Mouse (Mus musculus): Measurements from ENCODE around the gene Carns1. TPM values are rescaled to one million over a fixed set of nuclear protein-coding genes. Genes with fewer than 3 reads are reported as not detected.
"Not testable (repeated sequence)": the region's sequence is repeated elsewhere in the genome, so short reads cannot be mapped to it uniquely, and the experiment has no call there.

Gene Carns1
- polyA plus RNA-seq, 1 experiment from 2014 or later: 3.1 TPM

- Histone ChIP-seq H3K9me3 (ENCODE audit: control insufficient read depth, low read length) (no peaks in the 10 kb centered on the region), H3K4me2 (ENCODE audit: low read length) (peak overlapping the region; percentile 91), H3K9ac (ENCODE audit: low read length) (peak overlapping the region; percentile 84), H3K27ac (ENCODE audit: low read depth) (no peak overlapping the region), H3K4me1 (replicated peaks; ENCODE audit: control insufficient read depth, insufficient read depth, low read length) (peaks cover 13% of the 10 kb centered on the region), H3K27me3 (replicated peaks; ENCODE audit: control insufficient read depth, insufficient read depth, low read length) (no peaks in the 10 kb centered on the region), H3K4me3 (ENCODE audit: low read depth, low read length) (peak overlapping the region; percentile 98), H3K36me3 (ENCODE audit: control insufficient read depth, insufficient read depth, low read length) (peaks cover 37% of the 10 kb centered on the region)
- ATAC-seq (replicated peaks; ENCODE audit: low FRiP score, low TSS enrichment, low read depth) (no peak), DNase-seq (ENCODE audit: low spot score) (no peak)
- 52% methylated on average over 6 of the region's 7 CpGs for WGBS
Observed at GRCm38 (mm10) chr19:4126759-4127495, 48.4 kb downstream of the Carns1 start.

GRCm38 (mm10) chr19:4125741-4126696 is 49.3 kb downstream of the Carns1 start, which contains the start of gene Aip:
Aip (minus strand) TSS chr19:4125858.
- no peaks in the 10 kb centered on the region for H3K27me3 ChIP-seq (replicated peaks; ENCODE audit: control insufficient read depth, insufficient read depth, low read length)
- peak within 1 kb of the TSS; percentile 84 for H3K9ac ChIP-seq (ENCODE audit: low read length)
- ATAC-seq (replicated peaks; ENCODE audit: low FRiP score, low TSS enrichment, low read depth) (peak; percentile 93), DNase-seq (ENCODE audit: low spot score) (peak; percentile 96)
- WGBS: 1% methylated on average over 64 of the region's 64 CpGs
- H3K4me1 ChIP-seq (replicated peaks; ENCODE audit: control insufficient read depth, insufficient read depth, low read length): peaks cover 13% of the 10 kb centered on the region
- H3K9me3 ChIP-seq (ENCODE audit: control insufficient read depth, low read length): no peaks in the 10 kb centered on the region
- peak within 1 kb of the TSS; percentile 91 for H3K4me2 ChIP-seq (ENCODE audit: low read length)
- H3K27ac ChIP-seq (ENCODE audit: low read depth): peak within 1 kb of the TSS; percentile 57
- peaks cover 28% of the 10 kb centered on the region for H3K36me3 ChIP-seq (ENCODE audit: control insufficient read depth, insufficient read depth, low read length)
- H3K4me3 ChIP-seq (ENCODE audit: low read depth, low read length): peak within 1 kb of the TSS; percentile 98

- Histone ChIP-seq H3K27ac (ENCODE audit: low read depth) (peak overlapping the region; percentile 7; the same call in 1 of the 2 replicates), H3K4me3 (ENCODE audit: low read depth, low read length) (peak overlapping the region; percentile 98)
- DNase-seq (ENCODE audit: low spot score): not testable (repeated sequence)
Observed at GRCm38 (mm10) chr19:4125268-4125667, 50.0 kb downstream of the Carns1 start.

GRCm38 (mm10) chr19:4124432-4124831 is 50.8 kb downstream of the Carns1 start:
- Histone ChIP-seq H3K27me3 (replicated peaks; ENCODE audit: control insufficient read depth, insufficient read depth, low read length) (no peaks in the 10 kb centered on the region), H3K9ac (ENCODE audit: low read length) (no peak overlapping the region), H3K36me3 (ENCODE audit: control insufficient read depth, insufficient read depth, low read length) (peaks cover 14% of the 10 kb centered on the region), H3K4me2 (ENCODE audit: low read length) (no peak overlapping the region), H3K9me3 (ENCODE audit: control insufficient read depth, low read length) (no peaks in the 10 kb centered on the region), H3K4me1 (replicated peaks; ENCODE audit: control insufficient read depth, insufficient read depth, low read length) (peaks cover 20% of the 10 kb centered on the region), H3K27ac (ENCODE audit: low read depth) (no peak overlapping the region), H3K4me3 (ENCODE audit: low read depth, low read length) (no peak overlapping the region)
- DNase-seq (ENCODE audit: low spot score): no peak
- ATAC-seq (replicated peaks; ENCODE audit: low FRiP score, low TSS enrichment, low read depth): no peak
- 81% methylated on average over 4 of the region's 4 CpGs for WGBS

More at GRCm38 (mm10) chr19:4125268-4125667, 50.0 kb downstream of the Carns1 start:
- not testable (repeated sequence) for H3K9me3 ChIP-seq (ENCODE audit: control insufficient read depth, low read length); H3K27me3 ChIP-seq (replicated peaks; ENCODE audit: control insufficient read depth, insufficient read depth, low read length)
- Histone ChIP-seq H3K4me2 (ENCODE audit: low read length) (peak overlapping the region; percentile 91), H3K36me3 (ENCODE audit: control insufficient read depth, insufficient read depth, low read length) (peaks cover 22% of the 10 kb centered on the region), H3K4me1 (replicated peaks; ENCODE audit: control insufficient read depth, insufficient read depth, low read length) (peaks cover 20% of the 10 kb centered on the region), H3K9ac (ENCODE audit: low read length) (0 out of 2 replicates have a peak overlapping the region, but pooled peaks have one; percentile 25)
- 16% methylated on average over 2 of the region's 4 CpGs for WGBS
- peak; percentile 25 for ATAC-seq (replicated peaks; ENCODE audit: low FRiP score, low TSS enrichment, low read depth)

- WGBS: 82% methylated on average over 7 of the region's 7 CpGs
Observed at GRCm38 (mm10) chr19:4122411-4123370, 52.6 kb downstream of the Carns1 start.

GRCm38 (mm10) chr19:4121896-4122295 is 53.4 kb downstream of the Carns1 start:
- peak overlapping the region; percentile 50 for H3K4me2 ChIP-seq (ENCODE audit: low read length)
- peaks cover 19% of the 10 kb centered on the region for H3K36me3 ChIP-seq (ENCODE audit: control insufficient read depth, insufficient read depth, low read length)
- not testable (repeated sequence) for H3K9me3 ChIP-seq (ENCODE audit: control insufficient read depth, low read length); H3K27ac ChIP-seq (ENCODE audit: low read depth); H3K4me3 ChIP-seq (ENCODE audit: low read depth, low read length); H3K9ac ChIP-seq (ENCODE audit: low read length); H3K27me3 ChIP-seq (replicated peaks; ENCODE audit: control insufficient read depth, insufficient read depth, low read length); DNase-seq (ENCODE audit: low spot score); ATAC-seq (replicated peaks; ENCODE audit: low FRiP score, low TSS enrichment, low read depth)
- peaks cover 17% of the 10 kb centered on the region for H3K4me1 ChIP-seq (replicated peaks; ENCODE audit: control insufficient read depth, insufficient read depth, low read length)
- WGBS: 49% methylated on average over 6 of the region's 6 CpGs

More at GRCm38 (mm10) chr19:4122411-4123370, 52.6 kb downstream of the Carns1 start:
- Histone ChIP-seq H3K9ac (ENCODE audit: low read length) (no peak overlapping the region), H3K36me3 (ENCODE audit: control insufficient read depth, insufficient read depth, low read length) (peaks cover 11% of the 10 kb centered on the region), H3K4me3 (ENCODE audit: low read depth, low read length) (no peak overlapping the region), H3K4me2 (ENCODE audit: low read length) (no peak overlapping the region), H3K27ac (ENCODE audit: low read depth) (no peak overlapping the region), H3K27me3 (replicated peaks; ENCODE audit: control insufficient read depth, insufficient read depth, low read length) (no peaks in the 10 kb centered on the region), H3K4me1 (replicated peaks; ENCODE audit: control insufficient read depth, insufficient read depth, low read length) (peaks cover 20% of the 10 kb centered on the region), H3K9me3 (ENCODE audit: control insufficient read depth, low read length) (no peaks in the 10 kb centered on the region)
- DNase-seq (ENCODE audit: low spot score): no peak
- no peak for ATAC-seq (replicated peaks; ENCODE audit: low FRiP score, low TSS enrichment, low read depth)

GRCm38 (mm10) chr19:4121097-4121805 is 54.0 kb downstream of the Carns1 start:
- DNase-seq (ENCODE audit: low spot score) (peak; percentile 98), ATAC-seq (replicated peaks; ENCODE audit: low FRiP score, low TSS enrichment, low read depth) (peak; percentile 68)
- 2% methylated on average over 38 of the region's 38 CpGs for WGBS
- Histone ChIP-seq H3K4me3 (ENCODE audit: low read depth, low read length) (peak overlapping the region; percentile 48), H3K9me3 (ENCODE audit: control insufficient read depth, low read length) (no peaks in the 10 kb centered on the region), H3K27ac (ENCODE audit: low read depth) (peak overlapping the region; percentile 70; the same call in 1 of the 2 replicates), H3K9ac (ENCODE audit: low read length) (peak overlapping the region; percentile 56), H3K27me3 (replicated peaks; ENCODE audit: control insufficient read depth, insufficient read depth, low read length) (no peaks in the 10 kb centered on the region), H3K4me1 (replicated peaks; ENCODE audit: control insufficient read depth, insufficient read depth, low read length) (peaks cover 13% of the 10 kb centered on the region; the same call in 1 of the 2 replicates), H3K4me2 (ENCODE audit: low read length) (peak overlapping the region; percentile 50), H3K36me3 (ENCODE audit: control insufficient read depth, insufficient read depth, low read length) (peaks cover 24% of the 10 kb centered on the region)
